8 mouse cellular contexts compared by ENCODE assay signal in genomic region chr11:98203351-98203911, GRCm38 (mm10). TPM values are rescaled to one million over a fixed set of nuclear protein-coding genes. Genes with fewer than 3 reads are reported as not detected.
DNase-seq lines count a peak whose midpoint lies in the region; ATAC-seq and TF ChIP-seq lines count a peak whose summit lies in the region.

No protein-coding gene starts in this region.

- WGBS in embryonic facial prominence, embryonic 11.5 days, result under 1% methylated on average over 37 of the region's 37 CpGs
- under 1% methylated on average over 37 of the region's 37 CpGs for WGBS in hindbrain, embryonic 12.5 days
- under 1% methylated on average over 37 of the region's 37 CpGs for WGBS in limb, embryonic 15.5 days

- H3K9me3 ChIP-seq in G1E (replicated peaks), result no peaks in the 10 kb centered on the region
- no peaks in the 10 kb centered on the region for H3K9me3 ChIP-seq in embryonic facial prominence, embryonic 11.5 days (replicated peaks; ENCODE audit: control insufficient read depth, low read length)
- H3K9me3 ChIP-seq in hindbrain, embryonic 12.5 days (replicated peaks), result no peaks in the 10 kb centered on the region
- no peaks in the 10 kb centered on the region for H3K9me3 ChIP-seq in limb, embryonic 15.5 days

- DNase-seq in kidney, adult 8-10 months, result peak; percentile 41 to 54
- no peak for DNase-seq in kidney, postnatal 14 days
- DNase-seq in G1E (ENCODE audit: low spot score), result no peak
- DNase-seq in embryonic facial prominence, embryonic 11.5 days (ENCODE audit: low spot score), result peak; percentile 11
- no peak for DNase-seq in MN1 (ENCODE audit: low spot score)

- peaks cover 23% of the 10 kb centered on the region for H3K4me1 ChIP-seq in G1E (ENCODE audit: insufficient read depth, low read depth, low read length)
- no peaks in the 10 kb centered on the region; the same call in none of the 2 replicates for H3K4me1 ChIP-seq in embryonic facial prominence, embryonic 11.5 days (ENCODE audit: control insufficient read depth, insufficient read depth, low read length)
- peaks cover 15% of the 10 kb centered on the region for H3K4me1 ChIP-seq in hindbrain, embryonic 12.5 days
- peaks cover 14% of the 10 kb centered on the region; the same call in 1 of the 2 replicates for H3K4me1 ChIP-seq in limb, embryonic 15.5 days

- H3K27ac ChIP-seq in embryonic facial prominence, embryonic 11.5 days (replicated peaks; ENCODE audit: low read depth, low read length), result peak overlapping the region; percentile 99; the same call in 1 of the 2 replicates
- H3K27ac ChIP-seq in hindbrain, embryonic 12.5 days, result peak overlapping the region; percentile 100
- peak overlapping the region; percentile 100 for H3K27ac ChIP-seq in limb, embryonic 15.5 days

- H3K4me2 ChIP-seq in embryonic facial prominence, embryonic 11.5 days (ENCODE audit: low read depth, low read length), result peak overlapping the region; percentile 61
- H3K4me2 ChIP-seq in hindbrain, embryonic 12.5 days (replicated peaks), result peak overlapping the region; percentile 99
- H3K4me2 ChIP-seq in limb, embryonic 15.5 days, result peak overlapping the region; percentile 70

- H3K4me3 ChIP-seq in G1E (ENCODE audit: low read depth, low read length), result peak overlapping the region; percentile 89
- peak overlapping the region; percentile 71 for H3K4me3 ChIP-seq in embryonic facial prominence, embryonic 11.5 days (ENCODE audit: low read depth, low read length)
- peak overlapping the region; percentile 86 for H3K4me3 ChIP-seq in hindbrain, embryonic 12.5 days
- peak overlapping the region; percentile 92 for H3K4me3 ChIP-seq in limb, embryonic 15.5 days

- H3K36me3 ChIP-seq in G1E (replicated peaks), result peaks cover 20% of the 10 kb centered on the region
- H3K36me3 ChIP-seq in embryonic facial prominence, embryonic 11.5 days (replicated peaks; ENCODE audit: control insufficient read depth, insufficient read depth, low read depth, low read length), result no peaks in the 10 kb centered on the region
- no peaks in the 10 kb centered on the region for H3K36me3 ChIP-seq in hindbrain, embryonic 12.5 days
- peaks cover 6% of the 10 kb centered on the region for H3K36me3 ChIP-seq in limb, embryonic 15.5 days

- TF ChIP-seq CTCF in G1E (IDR thresholded peaks at IDR 0.05; ENCODE audit: low read depth, low read length), result no peak

- no peak for ATAC-seq in G1E (ENCODE audit: extremely low read depth, insufficient number of reproducible peaks, low FRiP score, poor library complexity, severe bottlenecking)
- no peak; the same call in 1 of the 2 replicates for ATAC-seq in embryonic facial prominence, embryonic 11.5 days (replicated peaks; ENCODE audit: insufficient number of reproducible peaks, low FRiP score, low TSS enrichment, low read depth)
- no peak for ATAC-seq in hindbrain, embryonic 12.5 days (ENCODE audit: low FRiP score)
- ATAC-seq in limb, embryonic 15.5 days (ENCODE audit: insufficient number of reproducible peaks, low FRiP score, low TSS enrichment, low read depth), result peak; percentile 32; the same call in 1 of the 2 replicates
- ATAC-seq in neutrophil, adult 5-6 weeks (ENCODE audit: extremely low read depth, insufficient number of reproducible peaks, low FRiP score, poor library complexity, severe bottlenecking), result peak; percentile 15; the same call in 1 of the 2 replicates

- no peaks in the 10 kb centered on the region for H3K27me3 ChIP-seq in G1E (ENCODE audit: insufficient read depth, low read length)
- H3K27me3 ChIP-seq in embryonic facial prominence, embryonic 11.5 days (ENCODE audit: control insufficient read depth, insufficient read depth, low read length), result no peaks in the 10 kb centered on the region
- no peaks in the 10 kb centered on the region for H3K27me3 ChIP-seq in hindbrain, embryonic 12.5 days
- no peaks in the 10 kb centered on the region for H3K27me3 ChIP-seq in limb, embryonic 15.5 days

- peak overlapping the region; percentile 94 for H3K9ac ChIP-seq in embryonic facial prominence, embryonic 11.5 days (replicated peaks; ENCODE audit: low read length)
- H3K9ac ChIP-seq in hindbrain, embryonic 12.5 days, result peak overlapping the region; percentile 99
- H3K9ac ChIP-seq in limb, embryonic 15.5 days, result peak overlapping the region; percentile 100

RNA-seq across cellular contexts. Expression of gene Cdk12, which starts 0.6 kb away (rescaled TPM):
- total RNA-seq in G1E (2014; fragmentation: Nextera tagmentation) (84.8 and 93.7 TPM in 2 replicates), G1E (2017) (45.5 and 54.0 TPM in 2 replicates)
- 17.4 and 20.4 TPM in 2 replicates for polyA plus RNA-seq in G1E (2012)
- polyA plus RNA-seq in embryonic facial prominence, embryonic 11.5 days (2014; fragmentation: Nextera tagmentation; extraction: Ambion mirVana), result 12.2 and 13.4 TPM in 2 replicates
- 14.6 and 15.1 TPM in 2 replicates for polyA plus RNA-seq in hindbrain, embryonic 12.5 days (2016; fragmentation: Nextera tagmentation; extraction: Ambion mirVana)
- 8.7 and 8.9 TPM in 2 replicates for polyA plus RNA-seq in limb, embryonic 15.5 days (2015; fragmentation: Nextera tagmentation; extraction: Ambion mirVana)
- total RNA-seq in neutrophil, adult 5-6 weeks (2017), result 134 and 140 TPM in 2 replicates

RNA-seq across cellular contexts. Expression of gene Med1, which starts 10.3 kb away (rescaled TPM):
- total RNA-seq in G1E (2014; fragmentation: Nextera tagmentation) (168 and 188 TPM in 2 replicates), G1E (2017) (38.9 and 44.2 TPM in 2 replicates)
- 16.6 and 18.0 TPM in 2 replicates for polyA plus RNA-seq in G1E (2012)
- polyA plus RNA-seq in embryonic facial prominence, embryonic 11.5 days (2014; fragmentation: Nextera tagmentation; extraction: Ambion mirVana), result 85.2 and 85.8 TPM in 2 replicates
- 74.3 and 84.9 TPM in 2 replicates for polyA plus RNA-seq in hindbrain, embryonic 12.5 days (2016; fragmentation: Nextera tagmentation; extraction: Ambion mirVana)
- polyA plus RNA-seq in limb, embryonic 15.5 days (2015; fragmentation: Nextera tagmentation; extraction: Ambion mirVana), result 54.4 and 58.2 TPM in 2 replicates
- 52.8 and 56.1 TPM in 2 replicates for total RNA-seq in neutrophil, adult 5-6 weeks (2017)

RNA-seq across cellular contexts. Expression of gene Fbxl20, which starts 53.2 kb away (rescaled TPM):
- total RNA-seq in G1E (2014; fragmentation: Nextera tagmentation), result 43.7 and 55.3 TPM in 2 replicates
- total RNA-seq in G1E (2017), result 22.4 and 23.7 TPM in 2 replicates
- polyA plus RNA-seq in G1E (2012), result 12.9 and 13.2 TPM in 2 replicates
- polyA plus RNA-seq in embryonic facial prominence, embryonic 11.5 days (2014; fragmentation: Nextera tagmentation; extraction: Ambion mirVana), result 23.9 and 24.1 TPM in 2 replicates
- polyA plus RNA-seq in hindbrain, embryonic 12.5 days (2016; fragmentation: Nextera tagmentation; extraction: Ambion mirVana), result 31.1 and 36.8 TPM in 2 replicates
- 19.5 and 21.0 TPM in 2 replicates for polyA plus RNA-seq in limb, embryonic 15.5 days (2015; fragmentation: Nextera tagmentation; extraction: Ambion mirVana)
- 56.2 and 61.6 TPM in 2 replicates for total RNA-seq in neutrophil, adult 5-6 weeks (2017)

Comparison
In these comparisons a context has a peak if more than half of its experiments do, and no peak if none do; other contexts are left out.
1. DNase-seq: peak in kidney, adult 8-10 months (2 of 2) and embryonic facial prominence, embryonic 11.5 days (single experiment); none in kidney, postnatal 14 days (single experiment), G1E (single experiment) and MN1 (single experiment).
2. ATAC-seq: peak in limb, embryonic 15.5 days (single experiment) and neutrophil, adult 5-6 weeks (single experiment); none in G1E (single experiment), embryonic facial prominence, embryonic 11.5 days (single experiment) and hindbrain, embryonic 12.5 days (single experiment).
3. Peak in every context shown above with its lines, with median percentiles within 50 percentile points of each other: H3K4me3 ChIP-seq, H3K27ac ChIP-seq, H3K4me2 ChIP-seq and H3K9ac ChIP-seq.